Mouse (Mus musculus) spleen, adult 2 months (tissue): ENCODE results near the gene Fam117a. TPM values are rescaled to one million over a fixed set of nuclear protein-coding genes. Genes with fewer than 3 reads are reported as not detected.

Experiments used
- DNase-seq, 2 experiments: peaks; one replicate each; pipeline versions ENCODE4 v3.0.0 to v3.0.0-alpha.2; 2012 to 2021; ENCODE audit warnings: low spot score in 2 of 2, low read depth in 1 of 2
- H3K27ac ChIP-seq: fragments of 200-500 bp; 2 replicates; pipeline ENCODE4 v1.5.1; 2012; ENCODE audit warnings: low read length, inconsistent platforms; ENCODE audit not compliant: insufficient read depth
- H3K27me3 ChIP-seq: fragments of 200-500 bp; 2 replicates; pipeline ENCODE4 v1.6.1; 2012; ENCODE audit warnings: mild to moderate bottlenecking, moderate library complexity, low read length, inconsistent platforms; ENCODE audit not compliant: control insufficient read depth, insufficient read depth
- H3K36me3 ChIP-seq: fragments of 200-500 bp; 2 replicates; pipeline ENCODE4 v1.6.1; 2012; ENCODE audit warnings: mild to moderate bottlenecking, low read length, inconsistent platforms; ENCODE audit not compliant: control insufficient read depth, insufficient read depth
- H3K4me1 ChIP-seq: fragments of 200-500 bp; 2 replicates; pipeline ENCODE4 v1.6.1; 2011; ENCODE audit warnings: inconsistent platforms; ENCODE audit not compliant: control insufficient read depth, insufficient read depth, insufficient read length
- H3K4me3 ChIP-seq: fragments of 200-500 bp; 2 replicates; pipeline ENCODE4 v1.5.1; 2011; ENCODE audit warnings: mild to moderate bottlenecking, inconsistent platforms; ENCODE audit not compliant: insufficient read depth, insufficient read length; ENCODE audit errors: extremely low read depth
- CTCF ChIP-seq: fragments of 200-500 bp; IDR thresholded peaks from 2 replicates; pipeline ENCODE4 v1.5.1; 2011; ENCODE audit warnings: mild to moderate bottlenecking, inconsistent platforms; ENCODE audit not compliant: insufficient read depth, insufficient read length, insufficient replicate concordance; ENCODE audit errors: extremely low read depth
- POLR2A ChIP-seq: fragments of 200-500 bp; IDR thresholded peaks from 2 replicates; pipeline ENCODE4 v1.6.1; 2011; ENCODE audit warnings: low read depth, low read length, inconsistent platforms
- WGBS: fragments of 180-500 bp; shearing (Covaris S2); methylation state at CpG from one replicate; pipeline ENCODE4 v1.1.7; 2018; 5-methylcytosine and 5-hydroxymethylcytosine counted together
- polyA plus RNA-seq: library from polyadenylated mRNA; depleted of rRNA; stranded (reverse); fragments of >200 nt; gene quantifications from 2 replicates; pipeline ENCODE4 v1.2.3, GENCODE M21; 2012

Gene Fam117a
- polyA plus RNA-seq, 1 experiment, result 123 TPM

DNA sequence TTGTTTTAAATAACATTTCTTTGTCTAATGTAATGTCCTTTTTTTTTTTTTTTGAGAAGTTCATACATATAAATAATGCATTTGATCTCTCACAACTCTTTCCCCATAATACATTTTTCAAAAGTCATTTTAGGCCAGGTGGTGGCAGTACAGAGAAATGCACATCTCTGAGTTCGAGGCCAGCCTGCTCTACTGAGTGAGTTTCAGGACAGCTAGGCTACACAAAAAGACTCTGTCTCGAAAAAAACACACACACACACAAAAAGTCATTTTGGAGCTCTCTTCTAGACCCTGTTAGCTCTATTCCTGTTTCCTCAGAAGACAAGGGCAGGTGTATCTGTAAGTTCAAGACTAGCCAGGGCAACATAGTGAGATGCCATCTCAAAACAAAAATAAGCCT is 15.9 kb downstream of the Fam117a start:
- Histone ChIP-seq H3K4me3 (no peak overlapping the region), H3K27ac (peak overlapping the region; percentile 17; the same call in 1 of the 2 replicates), H3K4me1 (peaks cover 44% of the 10 kb centered on the region; the same call in 1 of the 2 replicates), H3K36me3 (peaks cover 4% of the 10 kb centered on the region; the same call in 1 of the 2 replicates), H3K27me3 (no peaks in the 10 kb centered on the region)
- 56% methylated on average over 2 of the region's 2 CpGs for WGBS
- no peak for DNase-seq
- no peak for TF ChIP-seq CTCF
- no peak for TF ChIP-seq POLR2A

DNA sequence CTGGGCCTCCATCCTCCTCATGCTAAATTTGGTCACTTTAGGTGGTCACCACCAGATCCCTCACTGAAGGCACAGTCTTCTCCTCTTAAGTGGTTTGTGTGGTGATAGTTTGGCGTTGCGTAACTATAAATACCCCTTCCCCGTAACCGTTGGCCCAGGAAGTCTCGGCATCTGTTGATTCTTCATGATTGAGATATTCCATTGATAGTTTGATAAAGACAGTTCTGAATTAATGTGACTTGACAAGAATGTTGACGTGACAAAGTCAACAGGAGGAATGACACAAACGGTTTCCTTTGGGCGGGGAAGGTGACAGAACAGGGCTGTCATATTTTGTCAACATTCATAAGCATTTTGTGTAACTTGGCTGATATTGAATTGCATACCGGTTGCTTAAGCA is 16.4 kb downstream of the Fam117a start:
- H3K36me3 ChIP-seq, result peaks cover 2% of the 10 kb centered on the region; the same call in 1 of the 2 replicates
- no peak overlapping the region for H3K4me3 ChIP-seq

DNA sequence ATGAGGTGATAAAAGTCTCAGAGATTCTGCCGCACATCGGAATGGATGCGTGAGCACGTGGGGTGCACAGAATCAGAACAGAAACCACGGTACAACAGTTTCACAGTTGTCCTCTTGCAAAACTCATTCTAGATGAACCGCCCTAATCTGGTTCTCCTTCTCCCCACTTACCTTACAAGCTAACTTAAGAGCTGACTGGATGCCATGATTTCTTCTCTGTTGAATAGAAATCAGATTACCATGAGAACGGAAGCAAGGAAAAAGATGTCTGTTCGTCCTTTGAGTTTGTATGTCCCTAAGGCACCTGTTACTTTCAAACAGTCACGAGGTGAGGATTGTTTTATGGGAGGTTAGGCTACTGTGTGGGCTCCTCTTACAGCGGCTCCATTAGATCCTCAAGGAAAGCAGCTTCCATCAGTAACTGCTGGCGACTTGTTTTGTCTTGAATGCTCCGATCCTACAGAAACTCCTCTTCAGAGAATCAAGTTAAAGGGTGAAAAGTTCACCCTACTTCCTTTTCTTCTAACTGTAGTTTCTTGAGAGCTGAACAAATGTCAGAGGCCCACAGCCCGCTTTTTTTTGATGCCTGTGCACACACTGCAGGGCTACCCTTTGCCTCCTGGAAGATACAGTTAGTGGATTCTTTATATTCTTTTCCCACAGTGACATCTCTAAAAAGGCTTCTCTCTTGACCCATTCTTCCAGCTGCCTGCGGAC is 17.6 kb downstream of the Fam117a start:
- Histone ChIP-seq H3K27me3 (no peaks in the 10 kb centered on the region), H3K4me3 (peak overlapping the region; percentile 39), H3K36me3 (no peaks in the 10 kb centered on the region), H3K4me1 (peaks cover 49% of the 10 kb centered on the region; the same call in 1 of the 2 replicates), H3K27ac (peak overlapping the region; percentile 89)
- WGBS, result 13% methylated on average over 14 of the region's 14 CpGs
- no peak for DNase-seq
- TF ChIP-seq CTCF (no peak), POLR2A (no peak)

More for the DNA sequence above, 16.4 kb downstream of the Fam117a start:
- DNase-seq, result no peak
- Histone ChIP-seq H3K27me3 (no peaks in the 10 kb centered on the region), H3K27ac (peak overlapping the region; percentile 17; the same call in 1 of the 2 replicates), H3K4me1 (peaks cover 48% of the 10 kb centered on the region; the same call in 1 of the 2 replicates)
- no peak for TF ChIP-seq POLR2A
- no peak for TF ChIP-seq CTCF
- 31% methylated on average over 9 of the region's 9 CpGs for WGBS

DNA sequence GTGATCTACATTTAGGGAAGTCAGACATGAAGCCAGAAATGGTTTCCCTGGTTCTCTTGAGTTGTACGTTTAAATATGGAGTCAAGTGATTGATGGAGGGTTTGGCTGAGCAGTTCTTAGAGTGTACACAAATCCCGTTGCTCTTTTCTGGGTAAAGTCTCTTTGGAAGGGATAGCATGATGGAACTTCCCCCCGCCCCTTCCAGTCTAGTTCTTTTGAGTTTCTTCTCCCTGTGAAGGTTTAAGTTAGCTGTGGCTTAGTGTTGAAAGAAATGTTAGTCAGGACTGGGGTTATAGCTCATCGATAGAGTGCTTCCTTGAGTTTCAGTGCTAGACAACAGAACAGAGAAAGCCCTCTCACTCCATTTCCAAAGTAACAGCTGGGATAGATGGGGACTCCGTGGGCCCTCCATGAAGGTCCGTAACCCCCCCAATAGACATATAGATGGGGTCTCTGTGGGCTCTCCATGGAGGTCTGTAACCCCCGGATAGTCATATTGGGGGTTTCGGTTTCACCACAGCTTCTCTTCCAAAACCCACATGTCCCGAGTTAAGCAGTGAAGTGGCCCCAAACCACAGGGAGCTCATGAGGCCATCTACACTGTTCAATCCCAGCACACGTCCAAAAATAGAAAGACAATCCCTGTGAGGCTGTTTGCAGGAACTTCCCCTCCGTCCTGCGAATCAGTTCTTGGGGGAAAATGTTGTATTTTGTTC is 18.3 kb downstream of the Fam117a start:
- DNase-seq, result no peak
- TF ChIP-seq CTCF, result no peak
- no peak for TF ChIP-seq POLR2A
- H3K27ac ChIP-seq, result peak overlapping the region; percentile 89
- H3K4me3 ChIP-seq, result peak overlapping the region; percentile 39
- H3K27me3 ChIP-seq, result no peaks in the 10 kb centered on the region
- 0 out of 2 replicates have a peak, but pooled peaks cover 1% of the 10 kb centered on the region for H3K36me3 ChIP-seq
- WGBS, result 30% methylated on average over 12 of the region's 12 CpGs
- peaks cover 46% of the 10 kb centered on the region; the same call in 1 of the 2 replicates for H3K4me1 ChIP-seq

DNA sequence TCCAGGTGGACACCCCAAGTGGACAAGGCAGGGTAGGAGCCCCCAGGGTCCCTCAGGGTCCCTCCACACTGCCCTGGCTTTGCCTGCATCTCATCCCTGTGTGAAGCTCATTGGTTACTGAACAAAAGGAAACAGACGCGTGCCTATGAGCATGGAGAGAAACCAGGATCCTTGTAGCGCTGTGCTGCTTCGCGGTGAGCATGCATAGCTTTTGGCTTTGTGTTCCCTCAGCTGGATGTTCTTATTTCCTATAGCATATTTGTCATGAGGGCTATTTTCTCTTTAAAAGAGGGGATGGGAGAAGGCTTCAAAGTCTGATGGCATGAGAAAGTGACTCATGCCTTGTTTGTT is 18.8 kb downstream of the Fam117a start:
- 52% methylated on average over 5 of the region's 5 CpGs for WGBS
- H3K4me1 ChIP-seq, result peaks cover 40% of the 10 kb centered on the region; the same call in 1 of the 2 replicates
- DNase-seq, result no peak
- H3K4me3 ChIP-seq, result peak overlapping the region; percentile 44
- no peak for TF ChIP-seq POLR2A
- TF ChIP-seq CTCF, result no peak
- 0 out of 2 replicates have a peak, but pooled peaks cover 1% of the 10 kb centered on the region for H3K36me3 ChIP-seq
- peak overlapping the region; percentile 89 for H3K27ac ChIP-seq
- no peaks in the 10 kb centered on the region for H3K27me3 ChIP-seq

DNA sequence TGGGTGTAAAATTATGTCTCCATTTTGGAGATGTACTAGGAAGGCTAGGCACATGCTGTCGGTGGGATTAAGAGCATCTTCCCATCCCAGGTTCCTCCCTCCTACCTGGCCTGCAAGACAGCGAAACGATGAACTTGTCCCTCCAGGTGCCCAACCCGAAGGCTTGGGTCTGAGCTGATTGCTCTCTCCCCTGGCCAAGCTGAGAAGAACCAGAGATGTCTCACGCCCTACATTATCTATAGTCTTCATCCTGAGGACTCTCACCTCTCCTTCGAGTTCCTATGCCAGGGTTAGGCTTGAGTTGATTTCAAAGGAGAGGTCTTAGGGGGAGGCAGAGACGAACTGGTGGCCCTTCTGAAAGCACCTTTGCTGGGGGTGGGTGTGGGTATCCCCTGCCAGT is 19.2 kb downstream of the Fam117a start:
- H3K4me1 ChIP-seq, result peaks cover 36% of the 10 kb centered on the region; the same call in 1 of the 2 replicates

More for the DNA sequence above, 19.2 kb downstream of the Fam117a start:
- H3K27me3 ChIP-seq, result no peaks in the 10 kb centered on the region
- peak overlapping the region; percentile 44 for H3K4me3 ChIP-seq
- peak overlapping the region; percentile 89 for H3K27ac ChIP-seq
- no peak for TF ChIP-seq POLR2A
- no peak for TF ChIP-seq CTCF
- no peak for DNase-seq
- H3K36me3 ChIP-seq, result 0 out of 2 replicates have a peak, but pooled peaks cover 1% of the 10 kb centered on the region
- WGBS, result 55% methylated on average over 7 of the region's 7 CpGs
